Mouse (Mus musculus) heart, postnatal 36 days (tissue): Measurements from ENCODE around the gene Col8a1. TPM values are rescaled to one million over a fixed set of nuclear protein-coding genes. Genes with fewer than 3 reads are reported as not detected.

Experiments used
- DNase-seq, 2 experiments: peaks; one replicate each; pipeline ENCODE4 v3.0.0; 2021 to 2022
- intact Hi-C: fragments of 180-260 bp; cut with DNase I; formaldehyde crosslinking; loops from one replicate; pipeline ENCODE4 v1.15.1; 2025
- total RNA-seq, 2 experiments: library from RNA; stranded (reverse); gene quantifications; 2 replicates each; pipeline ENCODE4 v1.2.3; 2021

The Col8a1 gene
- 1 to 10 TPM; 8.6 to 9.9 TPM for total RNA-seq

GRCm38 (mm10) chr16:57754526-57755125 lies at the start of gene Col8a1:
Gene Col8a1, minus strand, starts transcription at chr16:57754737.
- DNase-seq, result peak; percentile 51 to 52
- intact Hi-C loops, result loop anchor here (2.0 to 10.0 kb wide), 3 partner anchors 30 to 520 kb away; no protein-coding TSS in a partner anchor

- intact Hi-C loops, result no loop called here
- DNase-seq, result no peak
Observed at GRCm38 (mm10) chr16:57801886-57802285, 47.3 kb upstream of the Col8a1 start.

GRCm38 (mm10) chr16:57796321-57796720 lies 41.8 kb upstream of the Col8a1 start:
- peak; percentile 10 to 18 for DNase-seq
- intact Hi-C loops, result no loop called here

- DNase-seq, result no peak
- intact Hi-C loops, result no loop called here
Observed at GRCm38 (mm10) chr16:57779011-57779410, 24.5 kb upstream of the Col8a1 start.

GRCm38 (mm10) chr16:57765615-57766014 lies 11.1 kb upstream of the Col8a1 start:
- DNase-seq, result no peak
- intact Hi-C loops, result no loop called here

- DNase-seq, result no peak
- intact Hi-C loops, result loop anchor here (10.0 kb wide), 1 partner anchor 515 kb away; no protein-coding TSS in a partner anchor
Observed at GRCm38 (mm10) chr16:57759862-57760261, 5.3 kb upstream of the Col8a1 start.

- no peak for DNase-seq
- intact Hi-C loops, result loop anchor here (2.0 to 10.0 kb wide), 2 partner anchors 31 to 519 kb away; no protein-coding TSS in a partner anchor
Observed at GRCm38 (mm10) chr16:57755708-57756107, 1.2 kb upstream of the Col8a1 start.

- intact Hi-C loops, result loop anchor here (2.0 to 10.0 kb wide), 2 partner anchors 30 to 520 kb away; no protein-coding TSS in a partner anchor
- peak; percentile 46 to 56 for DNase-seq
Observed at GRCm38 (mm10) chr16:57755241-57755640, 704 bp upstream of the Col8a1 start.

- DNase-seq, result no peak
- intact Hi-C loops, result loop anchor here (2.0 to 10.0 kb wide), 3 partner anchors 29 to 521 kb away; no protein-coding TSS in a partner anchor
Observed at GRCm38 (mm10) chr16:57753539-57754280, 827 bp downstream of the Col8a1 start.

- intact Hi-C loops, result loop anchor here (5.0 to 10.0 kb wide), 2 partner anchors 83 to 524 kb away; no protein-coding TSS in a partner anchor
- DNase-seq, result no peak
Observed at GRCm38 (mm10) chr16:57750549-57750948, 4.0 kb downstream of the Col8a1 start.

GRCm38 (mm10) chr16:57748093-57748492 lies 6.4 kb downstream of the Col8a1 start:
- intact Hi-C loops, result loop anchor here (2.0 kb wide), 1 partner anchor 113 kb away; no protein-coding TSS in a partner anchor
- peak in 1 of 2 experiments; percentile 2 for DNase-seq

- intact Hi-C loops, result loop anchor here (2.0 kb wide), 1 partner anchor 113 kb away; no protein-coding TSS in a partner anchor
- peak in 1 of 2 experiments; percentile 18 for DNase-seq
Observed at GRCm38 (mm10) chr16:57747357-57748056, 7.0 kb downstream of the Col8a1 start.

GRCm38 (mm10) chr16:57740169-57740568 lies 14.4 kb downstream of the Col8a1 start:
- intact Hi-C loops, result no loop called here
- no peak for DNase-seq

- intact Hi-C loops, result no loop called here
- DNase-seq, result no peak
Observed at GRCm38 (mm10) chr16:57734942-57735341, 19.6 kb downstream of the Col8a1 start.

GRCm38 (mm10) chr16:57733545-57733944 lies 21.0 kb downstream of the Col8a1 start:
- no peak for DNase-seq
- intact Hi-C loops, result no loop called here

- DNase-seq, result no peak
- intact Hi-C loops, result no loop called here
Observed at GRCm38 (mm10) chr16:57733139-57733538, 21.4 kb downstream of the Col8a1 start.

- no peak for DNase-seq
- intact Hi-C loops, result loop anchor here (2.0 kb wide), 1 partner anchor 30 kb away; the partner anchor contains the start of gene Col8a1
Observed at GRCm38 (mm10) chr16:57724978-57725377, 29.6 kb downstream of the Col8a1 start.

GRCm38 (mm10) chr16:57718982-57719381 lies 35.6 kb downstream of the Col8a1 start:
- DNase-seq, result peak in 1 of 2 experiments; percentile 31
- intact Hi-C loops, result no loop called here

- intact Hi-C loops, result no loop called here
- DNase-seq, result no peak
Observed at GRCm38 (mm10) chr16:57698733-57699132, 55.8 kb downstream of the Col8a1 start.

- intact Hi-C loops, result no loop called here
- DNase-seq, result no peak
Observed at GRCm38 (mm10) chr16:57694694-57695093, 59.8 kb downstream of the Col8a1 start.
